Mouse (Mus musculus) embryonic facial prominence, embryonic 11.5 days (tissue): ENCODE measurements around the gene Olfr821. TPM values are rescaled to one million over a fixed set of nuclear protein-coding genes. Genes with fewer than 3 reads are reported as not detected.
"Not testable (repeated sequence)": the region's sequence is repeated elsewhere in the genome, so short reads cannot be mapped to it uniquely, and the experiment has no call there.

Experiments used
- ATAC-seq: fragments of 200-750 bp; cut with Nextera tagmentation; replicated peaks from 2 replicates; pipeline ENCODE4 v1.8.0; 2017; ENCODE audit warnings: low read depth; ENCODE audit not compliant: insufficient number of reproducible peaks, low FRiP score, low TSS enrichment
- DNase-seq: peaks from one replicate; pipeline ENCODE4 v3.0.0-alpha.2; 2015; ENCODE audit warnings: low spot score
- H3K27ac ChIP-seq: fragments of 300-500 bp; sonication (generic); replicated peaks from 2 replicates; pipeline ENCODE4 v1.5.1; 2014; ENCODE audit warnings: mild to moderate bottlenecking, low read depth, low read length, control low read depth
- H3K27me3 ChIP-seq: fragments of 300-500 bp; sonication (generic); 2 replicates; pipeline ENCODE4 v1.6.1; 2014; ENCODE audit warnings: mild to moderate bottlenecking, low read length, moderate library complexity, mixed read lengths; ENCODE audit not compliant: control insufficient read depth, insufficient read depth
- H3K36me3 ChIP-seq: fragments of 300-500 bp; sonication (generic); replicated peaks from 2 replicates; pipeline ENCODE4 v1.6.1; 2014; ENCODE audit warnings: low read depth, mild to moderate bottlenecking, low read length, moderate library complexity, mixed read lengths; ENCODE audit not compliant: control insufficient read depth, insufficient read depth
- H3K4me1 ChIP-seq: fragments of 300-500 bp; sonication (generic); 2 replicates; pipeline ENCODE4 v1.6.1; 2014; ENCODE audit warnings: low read length, mixed read lengths; ENCODE audit not compliant: control insufficient read depth, insufficient read depth
- H3K4me2 ChIP-seq: fragments of 300-500 bp; sonication (generic); 2 replicates; pipeline ENCODE4 v1.6.1; 2014; ENCODE audit warnings: low read depth, mild to moderate bottlenecking, control low read depth, low read length, moderate library complexity
- H3K4me3 ChIP-seq: fragments of 300-500 bp; sonication (generic); 2 replicates; pipeline ENCODE4 v1.5.1; 2014; ENCODE audit warnings: low read depth, low read length, control low read depth
- H3K9ac ChIP-seq: fragments of 300-500 bp; sonication (generic); replicated peaks from 2 replicates; pipeline ENCODE4 v1.6.1; 2014; ENCODE audit warnings: mild to moderate bottlenecking, control low read depth, low read length
- H3K9me3 ChIP-seq: fragments of 300-500 bp; sonication (generic); replicated peaks from 2 replicates; pipeline ENCODE4 v1.6.1; 2016; ENCODE audit warnings: mild to moderate bottlenecking, low read length, inconsistent platforms, mixed read lengths; ENCODE audit not compliant: control insufficient read depth
- WGBS: fragments of 180-500 bp; shearing (Covaris S2); extraction: QIAGEN DNeasy Blood & Tissue Kit; methylation state at CpG from one replicate; pipeline ENCODE4 v1.1.7; 2014; 5-methylcytosine and 5-hydroxymethylcytosine counted together
- polyA plus RNA-seq: library from polyadenylated mRNA; unstranded; fragments of >200 nt; fragmentation: Nextera tagmentation; extraction: Ambion mirVana; gene quantifications from 2 replicates; pipeline ENCODE4 v1.2.1, GENCODE M21; 2014

The Olfr821 gene
- polyA plus RNA-seq, result not detected in 2 replicates

- no peaks in the 10 kb centered on the region for H3K4me1 ChIP-seq
- DNase-seq (no peak), ATAC-seq (no peak)
- H3K36me3 ChIP-seq, result no peaks in the 10 kb centered on the region
- H3K4me2 ChIP-seq, result no peak within 1 kb of the TSS
- no peaks in the 10 kb centered on the region for H3K27me3 ChIP-seq
- no peak within 1 kb of the TSS for H3K27ac ChIP-seq
- no peak within 1 kb of the TSS for H3K9ac ChIP-seq
- H3K9me3 ChIP-seq, result no peaks in the 10 kb centered on the region
- no peak within 1 kb of the TSS for H3K4me3 ChIP-seq
These were observed at the start of gene Olfr821 for GRCm38 (mm10) chr10:130030048-130030447. Olfr821 (plus strand) TSS chr10:130030348.

- no CpG with 5 or more reads among the region's 3 CpGs for WGBS
- DNase-seq, H3K9me3 ChIP-seq, H3K9ac ChIP-seq, H3K4me2 ChIP-seq, H3K4me1 ChIP-seq, H3K4me3 ChIP-seq, H3K27me3 ChIP-seq, H3K27ac ChIP-seq, H3K36me3 ChIP-seq, ATAC-seq: not testable (repeated sequence)
These were observed 48.3 kb upstream of the Olfr821 start for GRCm38 (mm10) chr10:129981867-129982266.

- DNase-seq, H3K4me3 ChIP-seq, H3K4me2 ChIP-seq, H3K9ac ChIP-seq, H3K27me3 ChIP-seq, H3K36me3 ChIP-seq, H3K27ac ChIP-seq, H3K9me3 ChIP-seq, H3K4me1 ChIP-seq, ATAC-seq: not testable (repeated sequence)
- no CpG with 5 or more reads among the region's 1 CpGs for WGBS
These were observed 45.2 kb upstream of the Olfr821 start, which contains the start of gene Gm10310 for GRCm38 (mm10) chr10:129984962-129985361. Gm10310 (minus strand) TSS chr10:129985062.

- not testable (repeated sequence) for H3K4me3 ChIP-seq, DNase-seq, H3K4me1 ChIP-seq, H3K27ac ChIP-seq, H3K36me3 ChIP-seq, H3K27me3 ChIP-seq, H3K9ac ChIP-seq, H3K4me2 ChIP-seq, ATAC-seq, H3K9me3 ChIP-seq
- 87% methylated on average over 4 of the region's 4 CpGs for WGBS
These were observed 26.0 kb upstream of the Olfr821 start for GRCm38 (mm10) chr10:130004104-130004503.

- H3K4me1 ChIP-seq, H3K9me3 ChIP-seq, H3K27me3 ChIP-seq, ATAC-seq, H3K4me3 ChIP-seq, H3K4me2 ChIP-seq, DNase-seq, H3K27ac ChIP-seq, H3K9ac ChIP-seq, H3K36me3 ChIP-seq: not testable (repeated sequence)
- 69% methylated on average over 4 of the region's 4 CpGs for WGBS
These were observed 24.8 kb upstream of the Olfr821 start for GRCm38 (mm10) chr10:130005366-130005765.

GRCm38 (mm10) chr10:130012321-130012720, 17.8 kb upstream of the Olfr821 start, which contains the start of gene Olfr820:
Olfr820 (plus strand) TSS chr10:130012621.
- DNase-seq (no peak), ATAC-seq (no peak)
- H3K27ac ChIP-seq, result no peak within 1 kb of the TSS
- no peaks in the 10 kb centered on the region for H3K27me3 ChIP-seq
- H3K9ac ChIP-seq, result no peak within 1 kb of the TSS
- H3K4me1 ChIP-seq, result no peaks in the 10 kb centered on the region
- H3K4me3 ChIP-seq, result no peak within 1 kb of the TSS
- no peaks in the 10 kb centered on the region for H3K36me3 ChIP-seq
- H3K4me2 ChIP-seq, result no peak within 1 kb of the TSS
- H3K9me3 ChIP-seq, result no peaks in the 10 kb centered on the region

GRCm38 (mm10) chr10:130037096-130037495, 6.9 kb downstream of the Olfr821 start:
- H3K9ac ChIP-seq, result no peak overlapping the region
- 62% methylated on average over 6 of the region's 6 CpGs for WGBS
- H3K36me3 ChIP-seq, result no peaks in the 10 kb centered on the region
- ATAC-seq (no peak), DNase-seq (no peak)
- no peak overlapping the region for H3K4me3 ChIP-seq
- H3K4me1 ChIP-seq, result no peaks in the 10 kb centered on the region
- H3K9me3 ChIP-seq, result no peaks in the 10 kb centered on the region
- H3K27me3 ChIP-seq, result no peaks in the 10 kb centered on the region
- H3K27ac ChIP-seq, result no peak overlapping the region
- H3K4me2 ChIP-seq, result no peak overlapping the region

- no peaks in the 10 kb centered on the region for H3K36me3 ChIP-seq
- H3K9ac ChIP-seq, result no peak within 1 kb of the TSS
- no peak within 1 kb of the TSS for H3K27ac ChIP-seq
- ATAC-seq, result no peak
- no peaks in the 10 kb centered on the region for H3K9me3 ChIP-seq
- H3K27me3 ChIP-seq, result no peaks in the 10 kb centered on the region
- no peak for DNase-seq
- no peaks in the 10 kb centered on the region for H3K4me1 ChIP-seq
- H3K4me2 ChIP-seq, result no peak within 1 kb of the TSS
- H3K4me3 ChIP-seq, result no peak within 1 kb of the TSS
These were observed 40.8 kb downstream of the Olfr821 start, which contains the start of gene Olfr822 for GRCm38 (mm10) chr10:130070910-130071309. Olfr822 (plus strand) TSS chr10:130071210.
